Mouse (Mus musculus) thymus, adult 2 months (tissue): ENCODE data around the gene Fxr1. TPM values are rescaled to one million over a fixed set of nuclear protein-coding genes. Genes with fewer than 3 reads are reported as not detected.

Experiments
- DNase-seq: peaks from one replicate; pipeline ENCODE4 v3.0.0; 2021
- H3K27ac ChIP-seq: fragments of 200-500 bp; 2 replicates; pipeline ENCODE4 v1.5.1; 2012; ENCODE audit warnings: low read length, control low read depth; ENCODE audit not compliant: control insufficient read depth, insufficient read depth
- H3K27me3 ChIP-seq: fragments of 200-500 bp; 2 replicates; pipeline ENCODE4 v1.6.1; 2012; ENCODE audit warnings: mild to moderate bottlenecking, low read length, moderate library complexity, mixed read lengths; ENCODE audit not compliant: control insufficient read depth, insufficient read depth
- H3K36me3 ChIP-seq: fragments of 200-500 bp; 2 replicates; pipeline ENCODE4 v1.6.1; 2012; ENCODE audit warnings: mild to moderate bottlenecking, low read length, moderate library complexity; ENCODE audit not compliant: control insufficient read depth, insufficient read depth
- H3K4me1 ChIP-seq: fragments of 200-500 bp; replicated peaks from 2 replicates; pipeline ENCODE4 v1.6.1; 2012; ENCODE audit warnings: low read length; ENCODE audit not compliant: control insufficient read depth, insufficient read depth
- H3K4me3 ChIP-seq: fragments of 200-500 bp; 2 replicates; pipeline ENCODE4 v1.5.1; 2012; ENCODE audit warnings: mild to moderate bottlenecking, low read length, control low read depth, moderate library complexity; ENCODE audit not compliant: control insufficient read depth, insufficient read depth
- CTCF ChIP-seq: fragments of 200-500 bp; IDR thresholded peaks from 2 replicates; pipeline ENCODE4 v1.5.1; 2012; ENCODE audit warnings: mild to moderate bottlenecking, control low read depth, low read length, moderate library complexity, borderline replicate concordance; ENCODE audit not compliant: control insufficient read depth, poor library complexity, insufficient read depth; ENCODE audit errors: extremely low read depth
- POLR2A ChIP-seq: fragments of 200-500 bp; IDR thresholded peaks from 2 replicates; pipeline ENCODE4 v1.6.1; 2012; ENCODE audit warnings: mild to moderate bottlenecking, low read length, control low read depth, moderate library complexity; ENCODE audit not compliant: control insufficient read depth, poor library complexity, insufficient read depth; ENCODE audit errors: extremely low read depth
- WGBS: fragments of 180-500 bp; shearing (Covaris S2); methylation state at CpG from one replicate; pipeline ENCODE4 v1.1.7; 2018; 5-methylcytosine and 5-hydroxymethylcytosine counted together
- polyA plus RNA-seq: library from polyadenylated mRNA; depleted of rRNA; stranded (reverse); fragments of >200 nt; gene quantifications from 2 replicates; pipeline ENCODE4 v1.2.3, GENCODE M21; 2012; rRNA removed

Gene Fxr1
- polyA plus RNA-seq = 13.8 and 14.6 TPM in 2 replicates

DNA sequence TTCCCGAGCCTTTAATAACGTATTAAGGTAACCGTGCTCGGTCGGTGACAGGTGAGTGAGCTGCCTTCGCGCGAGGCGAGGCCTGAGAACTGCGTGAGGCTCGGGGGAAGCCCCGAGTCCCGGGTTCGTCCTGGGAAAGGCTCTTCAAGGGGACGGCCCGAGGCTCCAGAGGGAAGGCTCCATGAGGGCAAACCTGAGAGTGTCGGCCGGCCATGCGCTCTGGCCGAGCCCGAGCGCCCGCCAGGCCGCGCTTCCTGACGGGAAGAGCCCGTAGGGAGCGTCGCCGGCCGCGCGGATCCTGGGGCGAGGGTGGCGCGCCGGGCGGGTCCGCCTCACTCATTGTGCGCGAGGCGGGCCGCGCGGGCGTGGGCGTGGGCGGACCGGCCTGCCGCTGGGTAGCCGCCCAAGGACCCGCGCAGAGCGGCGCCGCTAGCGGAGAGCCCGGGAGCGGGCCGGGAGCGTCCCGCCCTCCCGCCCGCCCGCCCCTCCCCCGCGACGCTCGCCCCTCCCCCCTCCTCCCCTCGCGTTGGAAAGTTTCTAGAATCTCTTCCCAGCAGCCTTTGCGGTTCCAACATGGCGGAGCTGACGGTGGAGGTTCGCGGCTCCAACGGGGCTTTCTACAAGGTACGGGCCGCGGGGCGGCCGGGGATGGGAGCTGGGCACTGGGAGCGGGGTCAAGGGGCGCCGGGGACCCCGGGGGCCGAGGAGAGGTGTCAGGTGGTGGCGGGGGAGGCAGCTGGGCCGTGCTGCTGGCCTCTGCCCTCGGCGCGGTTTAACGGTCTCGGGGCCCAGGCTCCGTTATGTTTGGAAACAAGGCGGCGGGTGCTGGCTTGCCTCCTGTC lies at the start of gene Fxr1:
Gene Fxr1, plus strand, starts transcription at position 404 of the 842 bp plus-strand sequence.
- Histone ChIP-seq H3K4me3 (peak within 1 kb of the TSS; percentile 97), H3K27ac (peak within 1 kb of the TSS; percentile 58; the same call in 1 of the 2 replicates), H3K36me3 (no peaks in the 10 kb centered on the region), H3K4me1 (peaks cover 3% of the 10 kb centered on the region), H3K27me3 (no peaks in the 10 kb centered on the region)
- WGBS = 1% methylated on average over 89 of the region's 97 CpGs
- peak; percentile 86 for DNase-seq
- no peak for TF ChIP-seq CTCF
- peak; percentile 86 for TF ChIP-seq POLR2A

DNA sequence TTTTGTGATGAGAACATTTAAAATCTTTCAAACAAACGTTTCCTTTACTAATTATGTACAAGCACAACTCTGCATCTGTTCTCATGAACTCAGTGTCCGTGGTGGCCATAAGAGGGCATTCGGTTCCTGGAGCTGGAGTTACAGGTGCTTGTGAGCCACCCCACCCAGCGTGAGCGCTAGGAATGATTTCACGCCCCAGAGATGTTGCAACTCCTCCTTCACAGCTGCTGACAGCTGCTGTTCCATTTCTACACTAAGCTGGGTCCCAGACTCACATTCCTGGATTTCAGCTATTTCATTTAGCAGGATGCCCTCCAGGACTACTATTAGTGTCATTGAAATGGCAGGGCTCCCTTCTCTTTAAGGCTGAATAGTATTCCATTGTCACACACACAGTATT lies 40.3 kb upstream of the Fxr1 start:
- TF ChIP-seq POLR2A = no peak
- H3K4me3 ChIP-seq = no peak overlapping the region
- 85% methylated on average over 6 of the region's 6 CpGs for WGBS
- H3K27ac ChIP-seq = no peak overlapping the region
- H3K36me3 ChIP-seq = no peaks in the 10 kb centered on the region
- no peaks in the 10 kb centered on the region for H3K4me1 ChIP-seq
- no peak for DNase-seq
- H3K27me3 ChIP-seq = no peaks in the 10 kb centered on the region

DNA sequence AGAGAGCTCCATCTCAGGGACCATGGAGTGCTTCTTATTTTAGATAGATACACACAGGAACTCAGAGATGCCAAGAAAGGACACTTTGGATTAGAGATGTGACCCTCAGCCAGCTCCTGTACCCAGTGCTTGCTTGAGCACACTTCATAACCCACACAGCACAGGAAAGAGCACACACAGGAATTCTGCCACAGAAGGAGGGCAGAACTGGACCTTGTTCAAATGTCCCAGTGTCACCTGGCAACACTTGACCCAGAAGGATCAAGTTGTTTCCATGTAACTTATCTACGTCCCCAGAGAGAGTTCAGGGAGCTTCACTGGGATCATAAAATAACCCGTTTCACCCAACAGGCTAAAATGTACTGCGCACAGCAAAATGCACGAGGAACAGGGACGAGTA lies 37.0 kb upstream of the Fxr1 start:
- H3K4me3 ChIP-seq = no peak overlapping the region
- TF ChIP-seq CTCF = no peak
- TF ChIP-seq POLR2A = no peak
- no peaks in the 10 kb centered on the region for H3K36me3 ChIP-seq
- no peaks in the 10 kb centered on the region for H3K4me1 ChIP-seq
- DNase-seq = no peak
- 93% methylated on average over 5 of the region's 5 CpGs for WGBS
- H3K27me3 ChIP-seq = no peaks in the 10 kb centered on the region
- no peak overlapping the region for H3K27ac ChIP-seq

DNA sequence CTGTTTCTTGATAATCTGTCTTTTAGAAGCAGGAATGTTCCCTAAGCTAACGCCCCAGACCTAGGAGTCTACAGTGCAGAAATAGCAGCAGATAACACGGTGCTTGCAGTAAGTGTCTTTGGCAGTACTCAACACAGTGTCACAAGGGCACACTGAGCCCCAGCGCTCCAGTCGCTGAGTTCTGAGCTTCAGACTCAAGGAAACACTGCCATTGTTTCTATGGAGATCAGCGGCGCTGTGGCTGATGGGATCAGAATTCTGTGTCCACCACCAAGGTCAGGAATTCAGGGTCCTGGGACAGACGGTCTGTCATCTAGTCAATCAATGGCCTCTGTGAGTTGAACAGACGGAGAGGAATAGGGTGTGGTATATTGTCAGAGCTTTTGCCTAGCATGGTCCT lies 30.4 kb upstream of the Fxr1 start:
- Histone ChIP-seq H3K27ac (no peak overlapping the region), H3K36me3 (no peaks in the 10 kb centered on the region), H3K27me3 (no peaks in the 10 kb centered on the region), H3K4me3 (no peak overlapping the region), H3K4me1 (no peaks in the 10 kb centered on the region)
- DNase-seq = no peak
- 91% methylated on average over 8 of the region's 8 CpGs for WGBS
- TF ChIP-seq POLR2A = no peak
- TF ChIP-seq CTCF = no peak

DNA sequence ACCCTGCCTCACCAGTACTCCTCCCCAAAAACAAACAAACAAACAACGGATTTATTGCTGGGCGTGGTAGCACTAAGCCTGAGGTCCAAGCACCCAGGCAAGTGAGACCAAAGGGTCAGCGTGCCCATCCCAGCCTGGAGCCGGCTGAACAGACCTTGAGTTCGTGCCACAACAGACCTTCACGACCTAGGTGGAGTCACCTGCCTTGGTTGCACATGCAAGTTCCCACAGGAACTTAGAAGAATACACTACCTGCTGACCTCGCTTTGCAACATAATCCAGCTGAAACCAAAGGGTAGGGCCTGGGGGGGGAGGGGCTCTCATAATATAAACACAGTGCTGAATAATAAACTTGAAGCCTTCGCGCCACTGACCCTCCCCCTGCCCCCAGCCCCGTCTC lies 29.3 kb upstream of the Fxr1 start:
- no peak for DNase-seq
- no peaks in the 10 kb centered on the region for H3K36me3 ChIP-seq
- TF ChIP-seq CTCF (no peak), POLR2A (no peak)
- H3K27ac ChIP-seq = no peak overlapping the region
- no peak overlapping the region for H3K4me3 ChIP-seq
- no peaks in the 10 kb centered on the region for H3K4me1 ChIP-seq
- H3K27me3 ChIP-seq = no peaks in the 10 kb centered on the region
- WGBS = 91% methylated on average over 10 of the region's 10 CpGs

DNA sequence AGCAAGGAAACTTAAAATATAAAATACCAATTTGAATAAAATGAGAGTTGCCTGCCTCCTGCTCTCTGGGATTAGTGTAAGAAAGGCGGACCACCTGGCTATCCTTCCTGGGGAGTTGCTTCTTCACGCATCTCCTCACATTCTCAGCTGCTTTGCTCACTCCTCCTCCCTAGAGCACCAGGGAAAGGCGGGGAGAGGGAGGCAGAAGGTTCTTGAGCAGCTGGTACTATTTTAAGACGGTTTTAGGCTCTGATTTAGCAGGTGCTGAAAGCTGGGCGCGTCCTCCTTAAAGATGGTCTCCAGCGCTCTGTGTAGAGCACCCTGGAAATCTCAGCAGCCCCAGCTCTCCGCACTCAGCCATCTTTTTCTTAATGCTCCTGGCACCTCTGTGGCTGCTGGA lies 28.8 kb upstream of the Fxr1 start:
- no peaks in the 10 kb centered on the region for H3K4me1 ChIP-seq
- H3K36me3 ChIP-seq = no peaks in the 10 kb centered on the region
- no peak overlapping the region for H3K4me3 ChIP-seq
- DNase-seq = no peak
- H3K27me3 ChIP-seq = no peaks in the 10 kb centered on the region
- H3K27ac ChIP-seq = no peak overlapping the region
- 86% methylated on average over 8 of the region's 8 CpGs for WGBS
- no peak for TF ChIP-seq CTCF
- TF ChIP-seq POLR2A = no peak
